Mouse (Mus musculus) heart, postnatal 0 days (tissue): Measurements from ENCODE around the gene Fbf1. TPM values are rescaled to one million over a fixed set of nuclear protein-coding genes. Genes with fewer than 3 reads are reported as not detected.
A peak's percentile ranks its signal among the peaks of the same experiment; 100 is the strongest.

ENCODE experiments used
- ATAC-seq: fragments of 200-750 bp; cut with Nextera tagmentation; 2 replicates; pipeline ENCODE4 v1.8.0; 2017; ENCODE audit warnings: low read depth, moderate number of reproducible peaks, moderate library complexity; ENCODE audit not compliant: insufficient read depth
- DNase-seq: peaks from one replicate; pipeline ENCODE4 v3.0.0-alpha.2; 2016; ENCODE audit warnings: low spot score
- H3K27ac ChIP-seq: fragments of 300-500 bp; sonication (generic); 2 replicates; pipeline ENCODE4 v1.5.1; 2014; ENCODE audit warnings: low read depth, mild to moderate bottlenecking
- H3K27me3 ChIP-seq: fragments of 300-500 bp; sonication (generic); 2 replicates; pipeline ENCODE4 v1.6.1; 2014; ENCODE audit warnings: low read length, mixed read lengths; ENCODE audit not compliant: control insufficient read depth, insufficient read depth
- H3K36me3 ChIP-seq: fragments of 300-500 bp; sonication (generic); replicated peaks from 2 replicates; pipeline ENCODE4 v1.6.1; 2014; ENCODE audit warnings: low read length, mixed read lengths; ENCODE audit not compliant: control insufficient read depth, insufficient read depth
- H3K4me1 ChIP-seq: fragments of 300-500 bp; sonication (generic); 2 replicates; pipeline ENCODE4 v1.6.1; 2014; ENCODE audit warnings: antibody characterized with exemption; ENCODE audit not compliant: control insufficient read depth, insufficient read depth
- H3K4me2 ChIP-seq: fragments of 300-500 bp; sonication (generic); 2 replicates; pipeline ENCODE4 v1.6.1; 2014; ENCODE audit warnings: low read depth, mild to moderate bottlenecking, low read length, moderate library complexity
- H3K4me3 ChIP-seq: fragments of 300-500 bp; sonication (generic); 2 replicates; pipeline ENCODE4 v1.5.1; 2014; ENCODE audit warnings: low read depth, low read length
- H3K9ac ChIP-seq: fragments of 300-500 bp; sonication (generic); replicated peaks from 2 replicates; pipeline ENCODE4 v1.6.1; 2014; ENCODE audit warnings: low read depth, low read length, mixed read lengths
- H3K9me3 ChIP-seq: fragments of 300-500 bp; sonication (generic); replicated peaks from 2 replicates; pipeline ENCODE4 v1.6.1; 2016; ENCODE audit warnings: low read length; ENCODE audit not compliant: control insufficient read depth
- CTCF ChIP-seq: IDR thresholded peaks from 2 replicates; pipeline ENCODE4 v1.5.1; 2016; ENCODE audit warnings: antibody characterized with exemption, control low read depth, low read depth
- EP300 ChIP-seq: IDR thresholded peaks from 2 replicates; pipeline ENCODE4 v1.6.1; 2016; ENCODE audit warnings: antibody characterized with exemption, low read depth
- WGBS: fragments of 180-500 bp; shearing (Covaris S2); extraction: QIAGEN DNeasy Blood & Tissue Kit; methylation state at CpG from one replicate; pipeline ENCODE4 v1.1.7; 2014; 5-methylcytosine and 5-hydroxymethylcytosine counted together
- polyA plus RNA-seq: library from polyadenylated mRNA; unstranded; fragments of >200 nt; fragmentation: Nextera tagmentation; extraction: Ambion mirVana; gene quantifications from 2 replicates; pipeline ENCODE4 v1.2.1, GENCODE M21; 2015
- total RNA-seq: library from RNA; depleted of rRNA; stranded (reverse); fragments of >200 nt; gene quantifications from 2 replicates; pipeline ENCODE4 v1.2.3, GENCODE M21; 2014; ENCODE audit warnings: low replicate concordance

The Fbf1 gene
- total and polyA plus RNA-seq, 2 experiments from 2014 or later = 8.5 to 22.8 TPM

DNA sequence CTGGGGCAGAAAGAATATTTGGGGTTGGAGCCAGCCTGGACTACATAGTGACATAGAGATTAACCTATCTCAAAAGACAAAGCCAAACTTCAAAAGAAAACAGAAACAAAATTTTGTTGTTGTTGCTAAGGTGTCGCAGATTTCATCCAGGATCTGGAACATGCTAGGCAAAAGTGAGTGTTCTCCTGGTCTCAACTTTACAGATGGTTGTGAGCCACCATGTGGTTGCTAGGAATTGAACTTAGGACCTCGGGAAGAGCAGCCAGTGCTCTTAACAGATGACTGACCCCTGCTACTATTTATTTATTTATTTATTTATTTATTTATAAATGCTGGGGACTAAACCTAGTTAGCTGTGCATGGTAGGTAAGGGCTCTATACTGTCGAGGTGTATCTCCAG, 28.4 kb upstream of the Fbf1 start:
- H3K4me3 ChIP-seq = no peak overlapping the region
- no peak for DNase-seq
- WGBS = 82% methylated on average over 3 of the region's 3 CpGs
- peaks cover 6% of the 10 kb centered on the region for H3K4me1 ChIP-seq
- H3K27me3 ChIP-seq = no peaks in the 10 kb centered on the region
- no peak overlapping the region for H3K9ac ChIP-seq
- H3K9me3 ChIP-seq = no peaks in the 10 kb centered on the region
- no peak overlapping the region for H3K27ac ChIP-seq
- H3K36me3 ChIP-seq = peaks cover 16% of the 10 kb centered on the region
- no peak for ATAC-seq
- no peak for TF ChIP-seq CTCF
- no peak for TF ChIP-seq EP300
- no peak overlapping the region for H3K4me2 ChIP-seq

- H3K4me3 ChIP-seq = no peak overlapping the region
- ATAC-seq (no peak), DNase-seq (peak; percentile 20)
- no peak overlapping the region for H3K9ac ChIP-seq
- H3K27me3 ChIP-seq = no peaks in the 10 kb centered on the region
- no peak for TF ChIP-seq EP300
- no peak for TF ChIP-seq CTCF
- WGBS = 56% methylated on average over 5 of the region's 5 CpGs
- no peak overlapping the region; the same call in 1 of the 2 replicates for H3K4me2 ChIP-seq
- no peaks in the 10 kb centered on the region for H3K9me3 ChIP-seq
- H3K36me3 ChIP-seq = peaks cover 26% of the 10 kb centered on the region
- H3K4me1 ChIP-seq = peaks cover 6% of the 10 kb centered on the region
- peak overlapping the region; percentile 21; the same call in 1 of the 2 replicates for H3K27ac ChIP-seq
Measured at GRCm38 (mm10) chr11:116195252-116195651, 27.3 kb upstream of the Fbf1 start.

- 92% methylated on average over 8 of the region's 8 CpGs for WGBS
Measured at GRCm38 (mm10) chr11:116194619-116195018, 26.7 kb upstream of the Fbf1 start.

DNA sequence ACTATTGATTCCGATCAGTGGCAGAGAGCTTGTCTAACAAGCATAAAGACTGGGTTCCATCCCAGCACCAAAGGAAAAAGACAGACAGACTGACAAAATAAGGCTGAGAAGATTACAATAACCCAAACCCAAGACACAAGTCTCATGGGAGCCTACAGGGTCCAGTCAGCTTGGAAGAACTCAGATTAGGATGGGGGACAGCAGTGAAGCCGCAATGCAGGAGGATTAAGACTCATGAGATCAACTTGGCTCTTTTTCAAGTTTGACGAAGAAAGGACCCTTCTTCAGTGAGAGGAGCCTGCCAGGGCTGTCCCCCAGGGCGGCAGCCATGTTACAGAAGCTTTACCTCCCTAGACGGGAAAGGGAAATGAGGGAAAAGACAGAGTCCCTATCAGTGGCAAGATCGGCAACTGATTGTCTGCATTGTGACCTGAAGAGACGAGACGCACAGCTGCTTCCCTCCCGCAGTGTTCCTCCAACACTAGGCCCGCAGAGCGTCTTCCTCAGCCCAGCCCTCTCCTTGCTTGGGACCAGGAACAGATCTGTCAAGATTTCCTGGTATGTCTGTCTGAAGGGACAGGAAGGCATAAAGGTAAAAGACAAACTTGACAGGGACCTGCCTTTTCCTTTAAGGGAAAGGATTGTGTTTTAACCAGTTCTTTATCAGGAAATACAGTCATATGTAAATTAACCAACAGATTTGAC, 19.4 kb upstream of the Fbf1 start:
- peaks cover 73% of the 10 kb centered on the region for H3K36me3 ChIP-seq
- peaks cover 14% of the 10 kb centered on the region for H3K4me1 ChIP-seq
- TF ChIP-seq CTCF (no peak), EP300 (no peak)
- H3K4me2 ChIP-seq = no peak overlapping the region
- no peak overlapping the region for H3K9ac ChIP-seq
- H3K27me3 ChIP-seq = no peaks in the 10 kb centered on the region
- H3K27ac ChIP-seq = peak overlapping the region; percentile 39; the same call in 1 of the 2 replicates
- no peaks in the 10 kb centered on the region for H3K9me3 ChIP-seq
- H3K4me3 ChIP-seq = no peak overlapping the region
- ATAC-seq = no peak
- DNase-seq = no peak
- 52% methylated on average over 11 of the region's 11 CpGs for WGBS

More at GRCm38 (mm10) chr11:116194619-116195018, 26.7 kb upstream of the Fbf1 start:
- H3K9ac ChIP-seq = no peak overlapping the region
- no peaks in the 10 kb centered on the region for H3K9me3 ChIP-seq
- H3K4me1 ChIP-seq = peaks cover 6% of the 10 kb centered on the region
- no peak for ATAC-seq
- H3K27me3 ChIP-seq = no peaks in the 10 kb centered on the region
- peaks cover 32% of the 10 kb centered on the region for H3K36me3 ChIP-seq
- H3K4me2 ChIP-seq = no peak overlapping the region
- DNase-seq = no peak
- 0 out of 2 replicates have a peak overlapping the region, but pooled peaks have one; percentile 10 for H3K27ac ChIP-seq
- H3K4me3 ChIP-seq = no peak overlapping the region
- no peak for TF ChIP-seq EP300
- TF ChIP-seq CTCF = no peak

- no peak overlapping the region for H3K27ac ChIP-seq
- no peaks in the 10 kb centered on the region for H3K9me3 ChIP-seq
- 93% methylated on average over 11 of the region's 11 CpGs for WGBS
- H3K4me2 ChIP-seq = no peak overlapping the region
- no peak overlapping the region for H3K9ac ChIP-seq
- no peak for TF ChIP-seq EP300
- TF ChIP-seq CTCF = no peak
- DNase-seq = no peak
- H3K36me3 ChIP-seq = peaks cover 77% of the 10 kb centered on the region
- no peaks in the 10 kb centered on the region for H3K27me3 ChIP-seq
- peaks cover 14% of the 10 kb centered on the region for H3K4me1 ChIP-seq
- ATAC-seq = no peak
- H3K4me3 ChIP-seq = no peak overlapping the region
Measured at GRCm38 (mm10) chr11:116186360-116186759, 18.4 kb upstream of the Fbf1 start.
